Mouse (Mus musculus): ENCODE results near the gene S100a2. TPM values are rescaled to one million over a fixed set of nuclear protein-coding genes. Genes with fewer than 3 reads are reported as not detected.
A peak's percentile ranks its signal among the peaks of the same experiment; 100 is the strongest.

The S100a2 gene
- total and polyA plus RNA-seq, 2 experiments from 2014 or later: not detected

- Histone ChIP-seq H3K27ac (ENCODE audit: low read depth, low read length) (no peak overlapping the region), H3K9me3 (ENCODE audit: low read length) (no peaks in the 10 kb centered on the region), H3K4me2 (ENCODE audit: low read depth, low read length, poor library complexity, severe bottlenecking) (no peak overlapping the region), H3K4me1 (ENCODE audit: insufficient read depth, low read length) (peaks cover 5% of the 10 kb centered on the region; the same call in 1 of the 2 replicates), H3K4me3 (ENCODE audit: low read depth, low read length) (no peak overlapping the region), H3K27me3 (ENCODE audit: insufficient read depth, low read length) (0 out of 2 replicates have a peak, but pooled peaks cover 4% of the 10 kb centered on the region), H3K9ac (replicated peaks; ENCODE audit: low read length, poor library complexity, severe bottlenecking) (no peak overlapping the region), H3K36me3 (ENCODE audit: insufficient read depth, low read length) (no peaks in the 10 kb centered on the region)
- no peak for TF ChIP-seq CTCF (IDR thresholded peaks at IDR 0.05)
- no peak for ATAC-seq (ENCODE audit: low FRiP score)
- DNase-seq (ENCODE audit: low spot score): no peak
These were observed 19.1 kb downstream of the S100a2 start for GRCm38 (mm10) chr3:90609102-90609501.

- H3K9ac ChIP-seq (replicated peaks; ENCODE audit: low read length, poor library complexity, severe bottlenecking): no peak overlapping the region
- 0 out of 2 replicates have a peak, but pooled peaks cover 4% of the 10 kb centered on the region for H3K27me3 ChIP-seq (ENCODE audit: insufficient read depth, low read length)
- no peak overlapping the region for H3K27ac ChIP-seq (ENCODE audit: low read depth, low read length)
- ATAC-seq (ENCODE audit: low FRiP score): no peak
- no peaks in the 10 kb centered on the region for H3K36me3 ChIP-seq (ENCODE audit: insufficient read depth, low read length)
- TF ChIP-seq CTCF (IDR thresholded peaks at IDR 0.05): no peak
- 84% methylated on average over 3 of the region's 3 CpGs for WGBS
- H3K4me3 ChIP-seq (ENCODE audit: low read depth, low read length): no peak overlapping the region
- no peak overlapping the region for H3K4me2 ChIP-seq (ENCODE audit: low read depth, low read length, poor library complexity, severe bottlenecking)
- H3K4me1 ChIP-seq (ENCODE audit: insufficient read depth, low read length): peaks cover 5% of the 10 kb centered on the region; the same call in 1 of the 2 replicates
- no peak for DNase-seq (ENCODE audit: low spot score)
- no peaks in the 10 kb centered on the region for H3K9me3 ChIP-seq (ENCODE audit: low read length)
These were observed 21.4 kb downstream of the S100a2 start for GRCm38 (mm10) chr3:90611494-90611893.

GRCm38 (mm10) chr3:90612061-90612460 lies 22.0 kb downstream of the S100a2 start:
- Histone ChIP-seq H3K9ac (replicated peaks; ENCODE audit: low read length, poor library complexity, severe bottlenecking) (no peak overlapping the region), H3K9me3 (ENCODE audit: low read length) (no peaks in the 10 kb centered on the region), H3K27ac (ENCODE audit: low read depth, low read length) (no peak overlapping the region), H3K4me2 (ENCODE audit: low read depth, low read length, poor library complexity, severe bottlenecking) (no peak overlapping the region), H3K4me1 (ENCODE audit: insufficient read depth, low read length) (peaks cover 5% of the 10 kb centered on the region; the same call in 1 of the 2 replicates), H3K36me3 (ENCODE audit: insufficient read depth, low read length) (no peaks in the 10 kb centered on the region), H3K27me3 (ENCODE audit: insufficient read depth, low read length) (0 out of 2 replicates have a peak, but pooled peaks cover 4% of the 10 kb centered on the region), H3K4me3 (ENCODE audit: low read depth, low read length) (no peak overlapping the region)
- WGBS: 61% methylated on average over 4 of the region's 4 CpGs
- no peak for TF ChIP-seq CTCF (IDR thresholded peaks at IDR 0.05)
- DNase-seq (ENCODE audit: low spot score): no peak
- ATAC-seq (ENCODE audit: low FRiP score): no peak

GRCm38 (mm10) chr3:90612728-90613291 lies 22.8 kb downstream of the S100a2 start, which contains the start of gene S100a6:
Gene S100a6 (plus strand): TSS chr3:90612882.
- Histone ChIP-seq H3K27me3 (ENCODE audit: insufficient read depth, low read length) (0 out of 2 replicates have a peak, but pooled peaks cover 4% of the 10 kb centered on the region), H3K4me1 (ENCODE audit: insufficient read depth, low read length) (peaks cover 5% of the 10 kb centered on the region; the same call in 1 of the 2 replicates), H3K9ac (replicated peaks; ENCODE audit: low read length, poor library complexity, severe bottlenecking) (no peak within 1 kb of the TSS), H3K4me3 (ENCODE audit: low read depth, low read length) (peak within 1 kb of the TSS; percentile 28), H3K36me3 (ENCODE audit: insufficient read depth, low read length) (no peaks in the 10 kb centered on the region), H3K4me2 (ENCODE audit: low read depth, low read length, poor library complexity, severe bottlenecking) (peak within 1 kb of the TSS; percentile 57), H3K27ac (ENCODE audit: low read depth, low read length) (no peak within 1 kb of the TSS), H3K9me3 (ENCODE audit: low read length) (no peaks in the 10 kb centered on the region)
- WGBS: 1% methylated on average over 23 of the region's 23 CpGs
- TF ChIP-seq CTCF (IDR thresholded peaks at IDR 0.05): peak; percentile 72
- ATAC-seq (ENCODE audit: low FRiP score) (peak; percentile 45), DNase-seq (ENCODE audit: low spot score) (peak; percentile 68)

GRCm38 (mm10) chr3:90613461-90614147 lies 23.6 kb downstream of the S100a2 start:
- peaks cover 5% of the 10 kb centered on the region; the same call in 1 of the 2 replicates for H3K4me1 ChIP-seq (ENCODE audit: insufficient read depth, low read length)
- peak overlapping the region; percentile 28; the same call in 1 of the 2 replicates for H3K4me3 ChIP-seq (ENCODE audit: low read depth, low read length)
- DNase-seq (ENCODE audit: low spot score) (no peak), ATAC-seq (ENCODE audit: low FRiP score) (no peak)
- H3K9ac ChIP-seq (replicated peaks; ENCODE audit: low read length, poor library complexity, severe bottlenecking): no peak overlapping the region
- TF ChIP-seq CTCF (IDR thresholded peaks at IDR 0.05): no peak
- 73% methylated on average over 7 of the region's 7 CpGs for WGBS
- 0 out of 2 replicates have a peak, but pooled peaks cover 4% of the 10 kb centered on the region for H3K27me3 ChIP-seq (ENCODE audit: insufficient read depth, low read length)
- H3K9me3 ChIP-seq (ENCODE audit: low read length): no peaks in the 10 kb centered on the region
- H3K27ac ChIP-seq (ENCODE audit: low read depth, low read length): no peak overlapping the region
- H3K4me2 ChIP-seq (ENCODE audit: low read depth, low read length, poor library complexity, severe bottlenecking): peak overlapping the region; percentile 57; the same call in 1 of the 2 replicates
- H3K36me3 ChIP-seq (ENCODE audit: insufficient read depth, low read length): no peaks in the 10 kb centered on the region

- peaks cover 5% of the 10 kb centered on the region; the same call in 1 of the 2 replicates for H3K4me1 ChIP-seq (ENCODE audit: insufficient read depth, low read length)
- no peak overlapping the region for H3K4me2 ChIP-seq (ENCODE audit: low read depth, low read length, poor library complexity, severe bottlenecking)
- no peak for DNase-seq (ENCODE audit: low spot score)
- no peaks in the 10 kb centered on the region for H3K36me3 ChIP-seq (ENCODE audit: insufficient read depth, low read length)
- no peak overlapping the region for H3K4me3 ChIP-seq (ENCODE audit: low read depth, low read length)
- no peak overlapping the region for H3K27ac ChIP-seq (ENCODE audit: low read depth, low read length)
- H3K9ac ChIP-seq (replicated peaks; ENCODE audit: low read length, poor library complexity, severe bottlenecking): no peak overlapping the region
- no peaks in the 10 kb centered on the region for H3K9me3 ChIP-seq (ENCODE audit: low read length)
- no peak for TF ChIP-seq CTCF (IDR thresholded peaks at IDR 0.05)
- ATAC-seq (ENCODE audit: low FRiP score): no peak
- WGBS: 83% methylated on average over 6 of the region's 6 CpGs
- H3K27me3 ChIP-seq (ENCODE audit: insufficient read depth, low read length): 0 out of 2 replicates have a peak, but pooled peaks cover 4% of the 10 kb centered on the region
These were observed 24.1 kb downstream of the S100a2 start for GRCm38 (mm10) chr3:90614148-90614530.

Measured in midbrain, postnatal 0 days (tissue).